Mouse (Mus musculus) midbrain, embryonic 15.5 days (tissue): ENCODE data around the gene Tmx4. TPM values are rescaled to one million over a fixed set of nuclear protein-coding genes. Genes with fewer than 3 reads are reported as not detected.

Experiments used
- ATAC-seq: fragments of 200-750 bp; cut with Nextera tagmentation; replicated peaks from 2 replicates; pipeline ENCODE4 v1.8.0; 2017; ENCODE audit warnings: moderate TSS enrichment
- H3K27ac ChIP-seq: fragments of 300-500 bp; sonication (generic); 2 replicates; pipeline ENCODE4 v1.5.1; 2015; ENCODE audit warnings: mild to moderate bottlenecking, inconsistent platforms
- H3K27me3 ChIP-seq: fragments of 300-500 bp; sonication (generic); replicated peaks from 2 replicates; pipeline ENCODE4 v1.6.1; 2015; ENCODE audit warnings: inconsistent platforms
- H3K36me3 ChIP-seq: fragments of 300-500 bp; sonication (generic); replicated peaks from 2 replicates; pipeline ENCODE4 v1.6.1; 2015; ENCODE audit warnings: inconsistent platforms
- H3K4me1 ChIP-seq: fragments of 300-500 bp; sonication (generic); 2 replicates; pipeline ENCODE4 v1.6.1; 2015; ENCODE audit warnings: inconsistent platforms
- H3K4me2 ChIP-seq: fragments of 300-500 bp; sonication (generic); 2 replicates; pipeline ENCODE4 v1.6.1; 2015; ENCODE audit warnings: inconsistent platforms, mild to moderate bottlenecking, moderate library complexity
- H3K4me3 ChIP-seq: fragments of 300-500 bp; sonication (generic); 2 replicates; pipeline ENCODE4 v1.5.1; 2015; ENCODE audit warnings: mild to moderate bottlenecking, inconsistent platforms
- H3K9ac ChIP-seq: fragments of 300-500 bp; sonication (generic); 2 replicates; pipeline ENCODE4 v1.6.1; 2015; ENCODE audit warnings: mild to moderate bottlenecking, inconsistent platforms
- H3K9me3 ChIP-seq: fragments of 300-500 bp; sonication (generic); 2 replicates; pipeline ENCODE4 v1.6.1; 2016; ENCODE audit warnings: inconsistent platforms
- WGBS: fragments of 180-500 bp; shearing (Covaris S2); methylation state at CpG from one replicate; pipeline ENCODE4 v1.1.7; 2015; ENCODE audit warnings: mixed read lengths; 5-methylcytosine and 5-hydroxymethylcytosine counted together
- polyA plus RNA-seq: library from polyadenylated mRNA; unstranded; fragments of >200 nt; fragmentation: Nextera tagmentation; extraction: Ambion mirVana; gene quantifications from 2 replicates; pipeline ENCODE4 v1.2.1, GENCODE M21; 2015

Gene Tmx4
- 116 and 136 TPM in 2 replicates for polyA plus RNA-seq

GRCm38 (mm10) chr2:134643514-134644300 is at the start of gene Tmx4:
TSS of gene Tmx4 (minus strand) at chr2:134644145.
- Histone ChIP-seq H3K9me3 (no peaks in the 10 kb centered on the region), H3K27ac (peak within 1 kb of the TSS; percentile 99), H3K4me3 (peak within 1 kb of the TSS; percentile 64), H3K4me1 (peaks cover 46% of the 10 kb centered on the region), H3K27me3 (no peaks in the 10 kb centered on the region), H3K9ac (peak within 1 kb of the TSS; percentile 81), H3K4me2 (peak within 1 kb of the TSS; percentile 69), H3K36me3 (no peaks in the 10 kb centered on the region; the same call in 1 of the 2 replicates)
- peak; percentile 98 for ATAC-seq
- under 1% methylated on average over 57 of the region's 57 CpGs for WGBS

- H3K27ac ChIP-seq, result no peak overlapping the region
- no peaks in the 10 kb centered on the region for H3K4me1 ChIP-seq
- no peak for ATAC-seq
- H3K36me3 ChIP-seq, result no peaks in the 10 kb centered on the region
- H3K4me2 ChIP-seq, result no peak overlapping the region
- no peak overlapping the region for H3K9ac ChIP-seq
- no peaks in the 10 kb centered on the region for H3K27me3 ChIP-seq
- no peaks in the 10 kb centered on the region for H3K9me3 ChIP-seq
- H3K4me3 ChIP-seq, result no peak overlapping the region
- 90% methylated on average over 1 of the region's 1 CpGs for WGBS
Observed at GRCm38 (mm10) chr2:134692125-134692524, 48.2 kb upstream of the Tmx4 start.

DNA sequence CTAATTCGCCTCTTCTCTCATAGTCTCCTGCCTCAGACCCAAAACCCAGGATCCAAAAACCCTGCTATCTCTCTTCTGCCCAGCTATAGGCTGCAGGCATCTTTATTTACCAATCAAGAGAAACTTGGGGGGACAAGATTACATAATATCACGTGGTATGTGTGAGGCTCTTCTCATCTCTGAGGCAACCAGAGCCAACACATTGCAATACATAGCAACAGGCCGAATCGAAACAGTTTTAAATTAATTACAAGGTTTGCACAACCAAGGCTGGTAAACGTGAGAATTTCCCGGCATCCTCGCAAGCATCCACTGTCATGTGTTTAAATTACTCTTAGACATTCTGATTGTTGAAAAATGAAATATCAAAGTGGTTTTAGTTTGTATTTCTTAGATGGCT is 47.1 kb upstream of the Tmx4 start:
- ATAC-seq, result no peak

GRCm38 (mm10) chr2:134682326-134682725 is 38.4 kb upstream of the Tmx4 start:
- Histone ChIP-seq H3K4me3 (no peak overlapping the region), H3K27me3 (no peaks in the 10 kb centered on the region), H3K4me1 (peaks cover 6% of the 10 kb centered on the region; the same call in 1 of the 2 replicates), H3K4me2 (no peak overlapping the region), H3K36me3 (no peaks in the 10 kb centered on the region), H3K9me3 (no peaks in the 10 kb centered on the region), H3K27ac (no peak overlapping the region), H3K9ac (no peak overlapping the region)
- ATAC-seq, result no peak
- 11% methylated on average over 3 of the region's 3 CpGs for WGBS

More for the DNA sequence above, 47.1 kb upstream of the Tmx4 start:
- Histone ChIP-seq H3K9ac (no peak overlapping the region), H3K27ac (no peak overlapping the region), H3K4me1 (no peaks in the 10 kb centered on the region), H3K4me2 (no peak overlapping the region), H3K4me3 (no peak overlapping the region), H3K9me3 (no peaks in the 10 kb centered on the region), H3K36me3 (no peaks in the 10 kb centered on the region), H3K27me3 (no peaks in the 10 kb centered on the region)
- 83% methylated on average over 7 of the region's 7 CpGs for WGBS

DNA sequence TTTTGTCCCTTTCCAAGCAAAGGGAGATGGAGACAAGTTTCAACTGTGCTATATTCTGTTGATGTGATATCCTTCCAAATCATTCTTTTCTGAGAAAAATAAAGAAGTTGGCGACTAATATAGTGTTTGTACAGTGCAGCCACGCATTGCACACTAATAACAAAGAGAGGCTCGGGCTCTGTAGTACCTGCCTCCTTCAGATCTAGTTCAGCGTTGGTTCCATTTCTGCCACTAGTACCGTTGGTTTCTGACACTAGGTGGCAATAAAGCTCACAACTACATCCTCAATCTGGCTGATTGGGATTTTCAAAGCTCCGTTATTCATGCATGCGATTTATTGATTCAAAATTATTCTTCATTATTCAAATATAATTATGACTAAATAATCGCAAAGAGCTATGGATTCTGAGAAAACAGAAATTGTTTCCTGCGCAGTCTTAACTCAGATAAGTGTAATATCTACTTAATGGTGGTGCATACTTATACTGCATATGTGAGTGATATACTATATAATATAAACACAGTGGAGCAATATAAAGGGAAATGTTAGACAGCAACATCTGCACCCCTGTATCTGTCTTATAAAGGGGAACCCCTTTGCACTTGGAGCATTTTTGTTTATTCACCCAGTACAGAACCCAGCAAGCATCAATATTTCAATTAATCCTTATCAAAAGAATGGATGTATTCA is 37.5 kb upstream of the Tmx4 start:
- H3K9ac ChIP-seq, result no peak overlapping the region
- H3K4me1 ChIP-seq, result peaks cover 6% of the 10 kb centered on the region; the same call in 1 of the 2 replicates
- H3K27ac ChIP-seq, result no peak overlapping the region
- H3K36me3 ChIP-seq, result no peaks in the 10 kb centered on the region
- H3K27me3 ChIP-seq, result no peaks in the 10 kb centered on the region
- H3K4me2 ChIP-seq, result no peak overlapping the region
- H3K4me3 ChIP-seq, result no peak overlapping the region
- ATAC-seq, result peak; percentile 81; the same call in 1 of the 2 replicates
- WGBS, result 27% methylated on average over 9 of the region's 9 CpGs
- H3K9me3 ChIP-seq, result no peaks in the 10 kb centered on the region

GRCm38 (mm10) chr2:134679567-134679966 is 35.6 kb upstream of the Tmx4 start:
- Histone ChIP-seq H3K27ac (no peak overlapping the region), H3K4me3 (no peak overlapping the region), H3K4me2 (no peak overlapping the region), H3K4me1 (peaks cover 6% of the 10 kb centered on the region; the same call in 1 of the 2 replicates), H3K9ac (no peak overlapping the region), H3K9me3 (no peaks in the 10 kb centered on the region), H3K36me3 (no peaks in the 10 kb centered on the region), H3K27me3 (no peaks in the 10 kb centered on the region)
- 77% methylated on average over 3 of the region's 3 CpGs for WGBS
- no peak for ATAC-seq

GRCm38 (mm10) chr2:134675465-134675864 is 31.5 kb upstream of the Tmx4 start:
- Histone ChIP-seq H3K9me3 (no peaks in the 10 kb centered on the region), H3K4me2 (no peak overlapping the region), H3K27ac (no peak overlapping the region), H3K4me3 (no peak overlapping the region), H3K27me3 (no peaks in the 10 kb centered on the region), H3K9ac (no peak overlapping the region), H3K36me3 (no peaks in the 10 kb centered on the region), H3K4me1 (no peaks in the 10 kb centered on the region)
- WGBS, result 97% methylated on average over 1 of the region's 1 CpGs
- ATAC-seq, result no peak

GRCm38 (mm10) chr2:134673604-134674003 is 29.7 kb upstream of the Tmx4 start:
- no peaks in the 10 kb centered on the region for H3K4me1 ChIP-seq
- no peak overlapping the region for H3K9ac ChIP-seq
- no peaks in the 10 kb centered on the region for H3K9me3 ChIP-seq
- no peak overlapping the region for H3K27ac ChIP-seq
- no peaks in the 10 kb centered on the region for H3K36me3 ChIP-seq
- no peak for ATAC-seq
- H3K27me3 ChIP-seq, result no peaks in the 10 kb centered on the region
- H3K4me3 ChIP-seq, result no peak overlapping the region
- no peak overlapping the region for H3K4me2 ChIP-seq
- WGBS, result 80% methylated on average over 5 of the region's 5 CpGs

- ATAC-seq, result no peak
- Histone ChIP-seq H3K27me3 (no peaks in the 10 kb centered on the region), H3K36me3 (no peaks in the 10 kb centered on the region), H3K9me3 (no peaks in the 10 kb centered on the region), H3K4me3 (no peak overlapping the region), H3K4me1 (no peaks in the 10 kb centered on the region), H3K4me2 (no peak overlapping the region), H3K9ac (no peak overlapping the region), H3K27ac (no peak overlapping the region)
- 20% methylated on average over 4 of the region's 4 CpGs for WGBS
Observed at GRCm38 (mm10) chr2:134656477-134656876, 12.5 kb upstream of the Tmx4 start.

DNA sequence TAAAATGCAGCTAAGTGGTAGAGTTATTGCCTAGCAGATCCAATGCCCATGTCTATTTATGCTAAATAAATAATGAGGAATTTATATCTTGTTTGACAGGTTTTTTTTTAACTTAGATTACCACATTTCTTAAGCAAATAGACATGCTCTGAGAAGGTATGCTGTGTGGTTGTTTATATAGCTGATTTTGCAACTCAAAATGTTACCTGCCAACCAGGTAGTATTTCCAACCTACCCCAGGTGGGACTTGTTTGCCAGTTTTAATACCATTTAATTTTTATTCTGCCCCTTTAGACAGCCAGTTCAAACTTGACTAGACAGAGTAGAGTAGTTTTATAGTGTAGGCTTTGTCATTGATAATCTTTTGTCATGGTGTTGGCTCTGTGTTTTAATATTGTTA is 10.7 kb upstream of the Tmx4 start:
- Histone ChIP-seq H3K36me3 (no peaks in the 10 kb centered on the region), H3K9ac (no peak overlapping the region), H3K4me1 (no peaks in the 10 kb centered on the region), H3K27me3 (no peaks in the 10 kb centered on the region), H3K9me3 (no peaks in the 10 kb centered on the region), H3K4me3 (no peak overlapping the region), H3K27ac (no peak overlapping the region), H3K4me2 (no peak overlapping the region)
- no peak for ATAC-seq

- H3K4me3 ChIP-seq, result no peak overlapping the region
- WGBS, result 81% methylated on average over 5 of the region's 5 CpGs
- ATAC-seq, result no peak
- H3K27ac ChIP-seq, result no peak overlapping the region
- H3K27me3 ChIP-seq, result no peaks in the 10 kb centered on the region
- H3K9ac ChIP-seq, result no peak overlapping the region
- no peak overlapping the region for H3K4me2 ChIP-seq
- no peaks in the 10 kb centered on the region for H3K9me3 ChIP-seq
- H3K36me3 ChIP-seq, result no peaks in the 10 kb centered on the region
- 0 out of 2 replicates have a peak, but pooled peaks cover under 1% of the 10 kb centered on the region for H3K4me1 ChIP-seq
Observed at GRCm38 (mm10) chr2:134652759-134653158, 8.8 kb upstream of the Tmx4 start.

DNA sequence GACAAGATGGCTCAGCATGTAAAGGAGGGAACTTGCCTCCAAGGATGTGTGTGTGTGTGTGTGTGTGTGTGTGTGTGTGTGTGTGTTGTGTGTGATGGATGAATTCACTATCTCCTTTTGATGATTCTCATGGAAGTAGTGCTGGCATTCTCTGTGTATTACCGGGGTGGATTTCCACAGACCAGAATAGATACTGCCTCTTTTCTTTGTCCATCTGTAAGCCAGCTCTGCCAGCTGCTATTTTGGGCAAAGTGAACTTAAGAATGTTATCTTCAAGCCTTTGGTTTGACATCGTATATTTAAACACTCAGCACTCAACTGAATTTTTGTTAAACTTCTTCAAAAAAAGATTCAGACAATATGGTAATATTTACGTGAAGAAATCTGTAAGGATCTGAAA is 5.1 kb upstream of the Tmx4 start:
- WGBS, result 91% methylated on average over 3 of the region's 3 CpGs
- Histone ChIP-seq H3K9ac (no peak overlapping the region), H3K27ac (no peak overlapping the region), H3K4me3 (no peak overlapping the region), H3K27me3 (no peaks in the 10 kb centered on the region), H3K4me2 (no peak overlapping the region), H3K36me3 (no peaks in the 10 kb centered on the region), H3K9me3 (no peaks in the 10 kb centered on the region), H3K4me1 (peaks cover 22% of the 10 kb centered on the region)
- ATAC-seq, result no peak
